Mouse (Mus musculus) hindlimb bud, embryonic 11.5 days (tissue): ENCODE measurements at regions not wholly inside any gene's neighbourhood (a gene's known extent, or its start where the extent isn't known, plus 50 kb on each side); places are given as distances from the start of the nearest gene placed in this dataset.

Experiments used
- DNase-seq: peaks from one replicate; pipeline ENCODE4 v3.0.0-alpha.2; 2012; ENCODE audit warnings: low read depth, low spot score; ENCODE audit errors: extremely low spot score

DNA sequence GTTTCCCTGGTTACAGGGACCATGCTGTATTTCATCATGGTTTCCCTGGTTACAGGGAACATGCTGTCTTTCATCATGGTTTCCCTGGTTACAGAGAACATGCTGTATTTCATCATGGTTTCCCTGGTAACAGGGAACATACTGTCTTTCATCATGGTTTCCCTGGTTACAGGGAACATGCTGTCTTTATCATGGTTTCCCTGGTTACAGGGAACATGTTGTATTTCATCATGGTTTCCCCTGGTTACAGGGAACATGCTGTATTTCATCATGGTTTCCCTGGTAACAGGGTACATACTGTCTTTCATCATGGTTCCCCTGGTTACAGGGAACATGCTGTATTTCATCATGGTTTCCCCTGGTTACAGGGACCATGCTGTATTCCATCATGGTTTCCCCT is 1579.5 kb downstream of the 4930444P10Rik start:
- no peak for DNase-seq

DNA sequence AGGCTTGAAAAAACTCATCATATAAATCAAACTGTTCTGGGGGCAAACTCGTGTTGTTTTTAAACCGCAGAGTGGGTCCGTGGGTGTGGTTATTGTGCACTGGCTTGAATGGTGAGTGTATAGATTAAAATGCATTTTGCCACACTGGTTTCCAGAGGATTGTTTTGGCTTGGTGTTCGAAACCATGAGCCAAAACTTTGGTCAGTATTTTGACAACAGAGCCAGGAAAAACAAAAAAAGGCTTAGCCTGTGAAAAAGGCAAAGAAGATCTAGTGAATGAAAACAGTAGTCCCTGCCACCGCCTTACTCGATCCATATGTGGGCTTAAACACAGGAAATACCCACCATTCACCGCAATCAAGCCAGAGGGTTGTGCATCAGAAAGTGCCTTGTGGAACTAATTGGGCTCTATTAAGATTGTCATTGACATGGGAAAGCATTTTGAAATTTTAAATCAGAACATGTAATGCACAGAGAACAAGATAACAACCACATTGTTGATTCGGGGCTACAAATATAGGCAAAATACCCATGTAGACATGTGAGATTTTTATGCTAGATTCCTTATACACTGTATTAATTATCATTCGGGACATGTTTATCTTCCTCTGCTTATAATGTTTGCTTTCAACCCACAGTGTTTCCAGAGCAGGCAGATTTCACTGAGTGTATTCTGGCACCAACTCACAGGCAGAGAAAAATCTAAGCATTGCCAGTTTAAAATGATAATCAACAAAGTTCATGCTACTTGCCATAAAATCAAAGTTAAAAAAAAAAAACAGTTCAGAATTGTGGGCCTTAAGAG is 1580.4 kb downstream of the 4930444P10Rik start:
- no peak for DNase-seq

DNA sequence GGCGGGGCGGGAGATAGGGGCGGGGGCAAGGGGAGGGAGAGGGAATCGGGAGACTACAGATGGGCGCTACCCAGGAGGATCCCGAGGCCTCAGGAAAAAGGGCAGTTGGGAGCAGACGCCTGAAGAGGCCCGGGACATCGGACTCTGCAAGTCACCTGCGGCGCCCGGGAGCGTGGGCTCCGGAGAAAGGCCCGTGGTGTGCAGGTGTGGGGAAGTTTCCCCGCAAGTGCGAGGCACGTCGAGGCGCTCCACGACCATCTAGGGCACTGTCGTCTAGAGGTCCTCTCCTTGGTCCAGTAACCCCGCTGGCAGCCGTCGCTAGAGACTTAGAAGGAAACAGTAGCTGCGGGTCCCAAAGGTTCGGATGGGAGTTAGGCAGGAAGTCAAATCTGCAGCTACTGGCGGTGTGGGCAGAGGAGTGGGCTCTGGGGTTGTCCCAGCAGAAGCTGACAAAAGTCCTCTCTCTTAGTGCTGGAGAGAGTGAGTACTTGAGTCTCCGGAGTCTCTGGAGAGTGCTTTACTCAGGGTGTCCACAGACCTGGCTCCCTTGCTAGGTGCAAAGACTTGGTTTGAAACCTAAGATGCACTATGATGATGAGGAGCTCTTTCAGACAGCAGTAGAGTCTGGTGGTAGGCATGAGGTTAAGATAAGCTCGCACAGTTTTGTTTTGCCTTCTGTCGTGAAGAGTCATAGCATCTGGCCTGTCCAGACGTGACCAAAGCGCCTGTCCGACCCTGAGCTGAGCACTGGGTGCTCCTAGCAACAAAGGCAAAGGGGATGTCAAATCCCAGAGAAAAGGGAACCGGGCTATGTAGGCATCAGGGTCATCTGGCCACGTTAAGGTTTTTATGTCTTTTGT is 1586.1 kb downstream of the 4930444P10Rik start:
- no peak for DNase-seq

DNA sequence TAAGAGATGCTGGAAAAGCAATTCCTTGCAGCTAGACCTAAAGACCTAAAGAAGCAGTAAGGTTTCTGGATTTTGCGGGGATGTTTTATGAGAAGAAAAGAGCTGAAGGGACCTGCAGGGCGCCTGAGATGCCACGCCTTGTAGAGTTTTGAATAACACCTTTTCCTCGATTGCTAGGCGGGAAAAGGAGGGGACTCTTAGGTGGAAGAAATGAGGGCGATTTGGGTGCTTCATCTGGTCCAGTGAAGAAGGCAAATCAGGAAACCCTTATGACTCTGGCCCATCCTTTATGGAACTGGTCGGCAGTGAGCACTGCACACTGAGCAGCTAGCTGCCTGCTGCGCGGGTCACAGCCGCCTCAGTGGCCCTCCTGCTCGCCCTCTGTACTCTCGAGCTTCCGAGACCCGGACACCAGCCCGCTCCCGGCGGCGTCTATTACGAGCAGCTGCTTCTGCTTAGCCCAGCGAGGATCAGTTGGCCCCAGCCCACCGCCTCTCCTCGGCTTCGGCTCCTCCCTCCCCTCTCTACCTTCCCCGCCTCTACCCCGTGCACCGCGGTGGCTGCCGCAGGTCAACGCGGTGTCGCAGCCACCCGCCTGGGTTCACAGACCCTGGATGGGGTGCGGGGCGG is 1586.8 kb downstream of the 4930444P10Rik start:
- DNase-seq, result no peak

DNA sequence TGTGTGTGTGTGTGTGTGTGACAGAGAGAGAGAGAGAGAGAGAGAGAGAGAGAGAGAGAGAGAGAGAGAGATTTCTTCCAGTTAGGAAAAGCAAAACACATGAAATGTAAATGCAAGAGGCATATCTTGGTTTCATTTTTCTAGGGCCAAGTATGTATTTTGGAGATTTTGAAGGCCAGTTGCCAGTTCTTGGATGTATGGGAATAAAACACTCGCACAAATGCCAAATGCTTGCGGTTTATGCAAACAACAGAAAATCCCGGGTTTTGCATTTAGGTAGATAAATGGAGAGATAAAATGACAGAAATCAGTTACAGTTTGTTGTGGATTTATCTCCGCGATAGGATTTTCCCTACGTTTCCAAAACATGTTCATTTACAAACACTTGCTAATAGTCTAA is 1587.4 kb downstream of the 4930444P10Rik start:
- no peak for DNase-seq

DNA sequence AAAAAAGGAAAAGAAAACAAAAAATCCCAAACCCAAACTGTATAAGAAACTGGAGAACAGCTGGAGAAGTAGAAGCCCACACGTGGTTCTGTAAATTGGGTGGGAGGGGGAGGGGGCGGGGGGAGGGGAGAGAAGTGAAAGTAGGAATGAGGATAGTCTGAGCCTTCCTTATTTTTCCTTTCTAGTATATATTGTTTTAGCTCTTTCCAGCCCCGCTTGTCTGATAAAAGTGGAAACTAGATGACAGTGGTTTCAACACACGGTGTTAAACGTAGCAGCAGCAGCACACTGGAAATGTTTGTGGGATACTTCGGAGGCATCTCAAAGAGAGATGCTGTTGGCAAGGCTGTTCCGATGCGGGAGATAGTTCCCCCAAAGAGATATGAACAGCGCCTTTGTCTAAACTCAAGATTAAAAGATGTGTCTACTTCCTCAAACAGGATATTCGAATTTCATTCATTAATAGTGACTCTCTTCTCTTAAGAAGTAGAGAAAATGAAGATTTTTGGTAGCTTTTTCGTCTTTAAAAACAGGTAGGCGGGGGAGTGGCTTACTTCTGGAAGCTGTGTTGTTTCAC is 1588.3 kb downstream of the 4930444P10Rik start:
- DNase-seq, result no peak

DNA sequence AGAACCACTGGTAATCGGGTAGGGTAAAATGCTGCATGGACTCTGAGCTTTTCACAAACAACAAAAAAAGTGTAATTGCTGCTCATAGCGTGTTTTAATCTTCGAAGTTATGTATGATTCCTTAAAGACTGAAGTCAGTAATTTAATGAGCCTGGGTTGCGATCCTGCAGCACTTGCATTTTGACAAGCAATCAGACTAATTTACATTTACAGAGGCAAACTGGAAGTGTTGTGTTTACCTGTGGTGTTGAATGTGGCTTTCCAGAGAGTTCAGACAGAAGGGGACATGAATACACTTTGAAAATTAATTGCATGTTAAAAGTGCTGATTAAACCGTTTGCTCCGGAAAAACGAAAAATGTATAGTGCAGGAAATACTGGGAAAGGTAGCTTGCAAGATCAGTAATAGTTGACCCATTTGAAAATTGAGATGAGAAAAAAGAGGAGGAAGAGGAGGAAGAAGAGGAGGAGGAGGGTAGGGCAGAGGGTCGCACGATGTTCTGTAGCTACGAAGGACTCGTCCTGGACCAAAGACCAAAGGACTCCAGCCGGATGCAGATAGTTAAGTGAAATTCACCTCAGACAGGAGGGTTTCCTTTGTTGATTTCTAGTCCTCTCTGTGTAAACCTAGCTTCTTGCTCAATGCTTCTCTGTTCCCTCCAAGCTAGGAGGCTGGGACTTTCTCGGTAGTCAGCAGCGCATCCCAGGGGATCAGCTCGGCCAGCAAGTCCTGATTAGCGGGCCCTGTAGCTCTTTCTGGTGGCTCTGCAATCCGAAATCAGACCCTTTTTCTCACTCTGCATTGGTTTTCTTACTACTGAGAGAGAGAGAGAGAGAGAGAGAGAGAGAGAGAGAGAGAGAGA is 1589.0 kb downstream of the 4930444P10Rik start:
- no peak for DNase-seq

DNA sequence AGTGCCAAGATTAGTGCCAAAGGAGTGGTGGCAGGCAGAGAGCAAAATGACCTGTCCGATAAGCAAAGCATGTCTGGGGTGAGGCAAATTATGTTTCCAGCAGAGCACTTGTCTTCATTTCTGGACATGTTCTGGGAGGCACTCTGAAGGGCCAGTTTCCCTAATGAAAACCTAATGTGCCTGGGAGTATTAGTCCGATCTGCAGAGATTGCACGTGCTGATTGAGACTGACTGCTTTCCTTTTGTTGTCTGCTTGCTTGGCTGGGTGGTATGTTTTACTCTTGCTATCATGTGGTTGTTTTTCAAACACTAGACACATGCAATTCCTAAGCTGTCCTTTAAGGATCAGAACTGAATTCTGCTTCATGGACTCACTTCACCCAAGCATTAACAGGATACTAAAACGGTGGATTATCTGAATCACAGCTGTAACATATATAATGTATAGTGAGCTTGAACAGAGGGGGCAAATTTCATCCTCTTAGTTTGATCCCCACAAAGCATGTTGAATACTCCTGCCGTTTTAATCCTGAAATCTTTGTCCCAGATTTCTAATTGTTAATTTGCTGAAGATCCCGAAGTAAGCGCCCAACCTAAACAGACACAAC is 1589.8 kb downstream of the 4930444P10Rik start:
- no peak for DNase-seq

DNA sequence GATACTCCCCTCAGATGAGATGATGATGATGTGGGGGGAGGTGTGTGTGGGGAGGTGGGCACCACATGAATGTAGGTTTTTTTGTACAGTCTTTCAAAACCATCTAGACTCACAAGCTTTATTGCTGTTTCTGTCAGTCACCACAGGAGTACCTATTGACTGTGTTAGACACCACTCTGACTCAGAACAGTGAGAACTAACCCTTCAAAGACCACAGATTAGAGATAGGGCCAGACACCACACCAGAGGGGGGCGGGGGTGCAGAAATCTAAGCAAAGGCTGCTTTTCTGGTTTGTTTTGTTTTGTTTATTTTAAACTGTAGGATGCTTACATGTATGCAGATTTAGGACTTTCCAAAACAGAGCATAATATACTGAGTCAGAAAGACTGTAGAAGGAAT is 1594.0 kb downstream of the 4930444P10Rik start:
- DNase-seq, result no peak

DNA sequence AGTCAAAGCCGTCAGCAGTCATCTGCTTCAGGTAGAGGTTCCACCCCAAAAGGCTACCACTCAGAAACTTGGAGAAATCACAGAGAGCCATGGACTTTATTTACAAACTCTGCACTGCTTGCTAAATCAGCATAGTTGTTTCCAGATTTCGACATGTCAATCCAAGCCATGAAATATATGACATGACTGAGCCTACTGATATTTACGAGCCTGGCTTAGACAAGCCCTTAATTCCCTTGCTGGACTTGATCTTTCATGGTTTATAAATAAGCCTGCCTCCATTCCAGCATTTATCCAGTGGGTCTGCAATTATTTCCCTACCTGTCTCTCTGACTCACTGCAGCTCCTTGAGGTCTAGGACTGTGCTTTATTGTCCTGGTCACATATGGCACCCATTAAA is 1603.1 kb downstream of the 4930444P10Rik start:
- DNase-seq, result no peak

DNA sequence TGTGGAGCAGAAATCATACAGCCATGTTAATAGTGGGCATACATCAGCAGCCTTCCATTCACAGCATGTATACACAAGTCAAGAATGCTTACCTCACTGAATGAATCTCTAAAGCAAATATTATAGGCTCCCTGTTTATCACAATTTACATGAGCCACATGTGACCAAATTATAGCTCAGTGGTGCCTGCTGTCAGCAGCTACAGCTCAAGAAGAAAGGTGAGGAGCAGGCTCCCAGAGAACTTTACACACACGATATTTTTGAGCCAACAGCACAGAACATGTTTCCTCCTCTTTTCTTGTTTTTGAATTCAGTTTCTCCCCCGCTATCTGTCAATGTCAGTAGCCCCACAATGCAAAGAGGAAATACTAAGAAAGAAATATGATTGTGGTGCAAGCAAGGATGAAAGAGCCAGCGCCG is 1605.4 kb downstream of the 4930444P10Rik start:
- no peak for DNase-seq

DNA sequence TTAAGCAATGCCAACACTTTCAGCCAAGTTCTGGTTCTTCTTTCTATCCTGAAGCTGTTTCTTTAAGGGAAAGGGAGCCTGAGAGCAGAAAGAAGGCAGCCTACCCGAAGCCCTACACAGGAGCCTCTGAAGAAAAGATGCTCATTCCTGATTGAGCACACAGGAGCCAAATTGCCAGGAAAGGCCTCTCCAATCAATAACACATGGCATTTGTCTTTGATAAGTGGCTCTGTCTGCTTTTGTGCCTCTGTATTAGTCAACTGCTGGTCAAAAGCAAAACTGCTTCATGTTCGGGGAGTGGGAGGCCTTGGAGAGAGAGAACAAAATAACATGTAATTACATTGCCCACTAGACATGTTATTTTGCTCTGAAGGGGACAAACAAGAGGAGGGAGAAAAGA is 1607.4 kb downstream of the 4930444P10Rik start:
- no peak for DNase-seq

DNA sequence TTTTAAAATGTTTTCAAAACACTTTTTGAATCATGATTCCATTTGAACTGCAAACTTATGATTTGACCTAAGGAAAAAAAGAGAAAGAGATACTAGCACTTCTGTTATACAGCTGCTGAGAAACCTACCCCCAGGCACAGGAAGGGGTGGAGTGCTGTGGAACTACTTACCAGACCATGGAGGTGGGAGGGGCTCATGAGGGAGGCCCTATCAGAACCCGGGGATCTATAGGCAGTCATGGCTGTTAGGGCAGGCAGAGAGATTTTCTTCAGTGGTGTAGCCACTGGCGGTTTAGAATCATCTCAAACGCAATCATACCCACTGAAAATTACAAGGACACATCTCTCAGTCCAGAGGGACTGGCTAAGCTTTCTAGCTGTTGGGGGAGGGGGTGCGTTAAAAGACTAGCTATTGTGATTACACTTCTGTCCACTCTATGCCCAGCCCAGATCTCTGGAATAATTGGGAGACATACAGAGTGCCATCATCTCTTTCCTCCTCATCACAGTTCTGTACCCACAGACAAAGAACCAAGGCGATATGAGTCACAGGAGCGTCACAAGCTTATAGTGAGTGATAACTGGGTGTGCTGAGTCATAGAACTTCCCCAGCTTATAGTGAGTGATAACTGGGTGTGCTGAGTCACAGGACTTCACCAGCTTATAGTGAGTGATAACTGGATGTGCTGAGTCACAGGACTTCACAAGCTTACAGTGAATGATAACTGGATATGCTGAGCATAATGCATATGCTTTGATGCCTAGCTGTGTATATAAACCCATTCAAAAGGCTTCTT is 1608.8 kb downstream of the 4930444P10Rik start:
- DNase-seq, result no peak

DNA sequence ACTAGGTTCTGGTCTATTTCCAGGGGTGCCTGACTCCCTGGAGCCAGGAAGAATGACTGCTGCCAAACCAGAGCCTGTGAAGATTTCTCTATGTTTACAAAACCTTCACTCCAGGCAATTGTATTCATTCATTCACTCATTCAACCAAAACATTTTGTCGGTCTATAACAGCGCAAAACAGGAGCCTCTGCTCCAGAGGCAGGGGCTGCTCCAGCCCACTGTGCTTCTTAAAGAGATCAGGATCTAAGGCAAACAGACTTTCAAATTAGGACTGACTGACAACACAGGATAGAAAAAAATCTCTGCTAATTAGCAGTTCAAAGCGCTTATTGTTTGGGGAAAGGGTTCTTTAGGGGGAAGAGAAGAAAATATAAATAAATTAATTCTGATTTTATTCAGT is 1620.8 kb downstream of the 4930444P10Rik start:
- DNase-seq, result no peak

DNA sequence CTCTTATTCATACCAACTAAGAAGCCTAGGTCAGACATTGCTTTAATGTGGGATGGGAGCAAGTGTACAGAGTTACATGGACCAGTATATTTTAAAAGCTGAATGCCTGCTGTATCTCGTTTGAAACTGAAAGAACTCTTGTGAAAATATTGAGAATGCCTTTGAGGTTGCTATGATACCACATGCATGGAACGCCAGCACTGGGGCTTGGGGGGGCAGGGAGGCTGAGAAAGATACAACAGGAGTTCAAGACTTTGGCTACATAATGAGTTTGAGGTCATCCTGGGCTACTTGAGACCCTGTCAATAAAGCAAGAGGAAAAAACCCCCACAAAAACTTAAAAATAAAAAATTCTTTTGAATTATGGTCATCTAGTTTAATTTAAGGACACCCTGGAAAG is 1621.6 kb downstream of the 4930444P10Rik start:
- DNase-seq, result no peak

DNA sequence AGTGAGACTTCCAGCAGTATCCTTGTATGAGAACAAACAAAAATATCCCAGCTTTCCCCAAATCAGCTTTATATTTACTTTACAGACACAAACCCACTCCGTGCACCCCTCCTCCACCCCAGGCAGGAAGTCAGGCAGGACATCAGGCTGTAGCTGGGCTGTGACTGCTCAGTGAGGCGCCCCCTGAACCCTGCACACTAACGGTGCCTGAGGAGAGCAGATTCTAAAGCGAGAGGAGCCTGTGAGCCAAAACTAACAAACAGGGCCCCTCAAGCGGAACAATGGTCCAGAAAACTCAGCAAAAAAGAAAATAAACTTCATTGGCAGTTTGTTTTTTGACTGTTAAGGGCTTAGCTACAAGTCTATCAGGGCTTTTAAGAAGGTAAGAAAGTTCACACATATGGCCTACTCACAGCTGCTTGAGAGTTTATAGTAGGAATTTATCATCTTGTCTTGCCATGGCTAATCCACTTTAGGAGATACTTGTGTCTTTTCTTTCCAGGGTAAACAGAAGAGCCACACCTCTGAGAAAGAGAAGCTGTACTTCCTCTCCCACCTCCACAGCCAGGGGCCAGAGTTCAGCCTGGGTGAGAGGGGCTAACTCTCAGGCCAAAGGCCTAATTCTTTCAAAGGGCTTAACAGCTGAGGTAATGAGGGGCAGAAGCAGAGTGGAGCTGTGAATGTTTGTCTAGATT is 1628.2 kb downstream of the 4930444P10Rik start:
- DNase-seq, result no peak

DNA sequence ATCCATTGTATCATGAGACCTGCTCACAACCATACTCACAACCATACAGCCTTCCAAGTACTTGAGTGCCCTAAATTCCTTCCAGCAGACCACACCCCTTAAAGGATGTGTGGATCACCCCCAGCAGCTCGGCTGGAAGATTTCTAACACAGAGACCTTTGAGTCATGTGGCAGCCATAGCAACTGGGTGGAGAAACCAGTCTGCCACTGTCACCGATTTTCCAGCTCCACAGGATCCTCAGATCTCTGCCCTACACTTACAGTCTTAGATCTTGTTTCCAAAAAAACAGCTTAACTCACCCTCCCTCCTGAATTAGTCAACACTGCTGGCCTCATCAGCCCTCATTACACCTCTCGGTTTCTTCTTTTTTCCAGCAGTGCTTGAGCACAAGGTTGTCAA is 1630.6 kb downstream of the 4930444P10Rik start:
- no peak for DNase-seq

DNA sequence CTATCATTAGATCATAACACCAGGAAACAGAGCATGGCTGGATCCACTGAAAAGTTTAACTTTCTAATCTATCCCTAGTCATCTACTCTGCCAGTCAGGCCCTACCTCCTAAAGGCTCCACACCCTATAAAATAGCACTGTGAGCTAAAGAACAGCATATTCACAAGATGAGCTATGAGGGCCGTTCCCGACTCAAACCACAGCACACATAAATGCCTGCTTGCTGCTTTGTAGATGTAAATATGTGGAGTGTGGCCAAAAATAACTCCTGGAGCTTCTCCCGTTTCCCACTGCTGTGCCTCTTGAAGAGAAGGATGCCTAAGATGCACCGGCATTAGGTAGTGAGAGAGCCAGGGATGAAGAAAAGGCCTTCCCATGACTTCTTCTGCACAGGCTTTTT is 1632.3 kb downstream of the 4930444P10Rik start:
- no peak for DNase-seq

DNA sequence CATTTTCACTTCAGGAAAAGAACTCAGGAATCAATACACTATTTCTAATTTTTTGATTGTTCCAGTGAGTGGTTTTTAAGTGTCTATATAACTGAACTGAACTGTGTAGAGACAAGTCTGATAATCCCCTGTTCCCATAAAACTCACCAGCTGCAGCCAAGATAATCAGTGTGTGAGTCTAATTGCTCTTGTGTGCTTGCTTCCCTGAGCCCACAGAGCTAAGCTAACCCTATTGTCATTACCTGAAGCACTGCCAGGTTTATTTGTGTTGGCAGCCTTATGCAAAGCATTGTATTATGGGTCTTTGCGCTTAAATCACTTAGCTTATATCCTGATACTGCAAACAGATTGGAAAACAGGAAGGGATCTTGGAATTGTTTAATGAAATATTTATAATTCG is 1663.8 kb downstream of the 4930444P10Rik start:
- DNase-seq, result peak; percentile 22
